Mouse (Mus musculus) natural killer cell, adult 2 months (primary cell): ENCODE results near the gene Nav2.

Experiments used
- DNase-seq, 2 experiments: peaks; one replicate each; pipeline ENCODE4 v3.0.0; 2022; ENCODE audit warnings: low spot score in 2 of 2

Gene Nav2

GRCm38 (mm10) chr7:49326136-49326722, 417.7 kb downstream of the Nav2 start:
- DNase-seq = no peak

GRCm38 (mm10) chr7:49326967-49327742, 418.6 kb downstream of the Nav2 start:
- DNase-seq = no peak

- DNase-seq = no peak
These were observed 421.7 kb downstream of the Nav2 start for GRCm38 (mm10) chr7:49330181-49330580.

GRCm38 (mm10) chr7:49331939-49332338, 423.4 kb downstream of the Nav2 start:
- no peak for DNase-seq

- DNase-seq = no peak
These were observed 424.1 kb downstream of the Nav2 start for GRCm38 (mm10) chr7:49332644-49333043.

GRCm38 (mm10) chr7:49334163-49334562, 425.6 kb downstream of the Nav2 start:
- no peak for DNase-seq

GRCm38 (mm10) chr7:49335056-49335455, 426.5 kb downstream of the Nav2 start:
- peak; percentile 28 to 43 for DNase-seq

- DNase-seq = no peak
These were observed 428.2 kb downstream of the Nav2 start for GRCm38 (mm10) chr7:49336725-49337124.

GRCm38 (mm10) chr7:49337710-49338109, 429.2 kb downstream of the Nav2 start:
- no peak for DNase-seq

- no peak for DNase-seq
These were observed 431.4 kb downstream of the Nav2 start for GRCm38 (mm10) chr7:49339953-49340352.

- no peak for DNase-seq
These were observed 432.8 kb downstream of the Nav2 start for GRCm38 (mm10) chr7:49341151-49341918.

GRCm38 (mm10) chr7:49341919-49342529, 433.5 kb downstream of the Nav2 start:
- no peak for DNase-seq

GRCm38 (mm10) chr7:49342556-49343080, 434.1 kb downstream of the Nav2 start:
- DNase-seq = no peak

- DNase-seq = peak; percentile 10 to 34
These were observed 434.6 kb downstream of the Nav2 start for GRCm38 (mm10) chr7:49343081-49343600.

GRCm38 (mm10) chr7:49343752-49344484, 435.4 kb downstream of the Nav2 start:
- no peak for DNase-seq

GRCm38 (mm10) chr7:49347338-49348272, 439.1 kb downstream of the Nav2 start:
- no peak for DNase-seq

GRCm38 (mm10) chr7:49348636-49349035, 440.1 kb downstream of the Nav2 start:
- no peak for DNase-seq

- no peak for DNase-seq
These were observed 441.9 kb downstream of the Nav2 start for GRCm38 (mm10) chr7:49350321-49351007.

- DNase-seq = no peak
These were observed 443.2 kb downstream of the Nav2 start for GRCm38 (mm10) chr7:49351596-49352258.
